Mouse (Mus musculus): Measurements from ENCODE around the gene Dact2.

Dact2 gene

DNA sequence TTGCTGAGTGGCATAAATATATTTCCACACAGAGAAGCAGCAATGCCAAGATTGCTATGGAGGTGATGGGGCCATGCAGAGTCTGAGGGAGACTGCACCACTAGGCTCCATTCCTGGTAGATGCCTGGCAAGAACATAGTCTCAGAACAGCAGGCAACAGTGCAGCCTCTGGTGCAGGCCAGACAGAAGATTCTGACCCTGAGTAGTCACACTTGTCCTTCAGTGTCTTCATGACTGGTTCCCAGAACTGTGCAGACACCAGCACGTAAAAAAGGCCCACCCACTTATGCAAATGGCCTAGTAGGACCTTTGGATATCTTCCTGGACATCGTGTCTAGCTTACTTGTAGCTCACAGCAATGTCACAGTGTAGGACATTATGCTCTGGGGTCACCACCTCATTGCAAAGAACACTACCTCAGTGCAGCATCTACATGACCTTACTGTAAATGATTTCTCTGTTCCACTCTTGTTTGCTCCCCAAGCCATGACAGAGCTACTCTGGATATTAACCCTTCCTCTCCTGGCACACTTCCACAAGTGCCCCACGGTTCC lies 9.9 kb upstream of the Dact2 start:
- DNase-seq (ENCODE audit: low read depth in 1 of 2, low spot score in 2 of 2) = no peak

DNA sequence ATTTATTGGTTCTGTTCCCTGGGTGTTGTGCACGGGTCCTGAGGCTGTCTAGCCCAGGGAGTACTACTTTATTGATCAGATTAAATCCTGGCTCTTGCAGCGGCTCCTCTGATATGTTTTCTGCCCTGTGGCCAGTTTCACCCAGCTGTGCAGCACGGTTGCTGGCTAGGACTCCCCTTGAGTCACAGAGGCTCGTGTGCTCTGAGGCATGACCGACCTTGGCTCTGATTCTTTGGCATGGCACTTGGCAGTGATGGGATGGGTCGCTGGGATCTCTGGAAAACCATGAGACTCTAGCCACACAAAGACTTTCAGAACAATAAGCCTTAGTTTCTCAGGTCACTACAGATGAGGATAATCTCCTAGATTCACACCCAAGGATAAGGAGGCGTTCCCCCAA lies 8.7 kb upstream of the Dact2 start:
- no peak for DNase-seq (ENCODE audit: low read depth in 1 of 2, low spot score in 2 of 2)

DNA sequence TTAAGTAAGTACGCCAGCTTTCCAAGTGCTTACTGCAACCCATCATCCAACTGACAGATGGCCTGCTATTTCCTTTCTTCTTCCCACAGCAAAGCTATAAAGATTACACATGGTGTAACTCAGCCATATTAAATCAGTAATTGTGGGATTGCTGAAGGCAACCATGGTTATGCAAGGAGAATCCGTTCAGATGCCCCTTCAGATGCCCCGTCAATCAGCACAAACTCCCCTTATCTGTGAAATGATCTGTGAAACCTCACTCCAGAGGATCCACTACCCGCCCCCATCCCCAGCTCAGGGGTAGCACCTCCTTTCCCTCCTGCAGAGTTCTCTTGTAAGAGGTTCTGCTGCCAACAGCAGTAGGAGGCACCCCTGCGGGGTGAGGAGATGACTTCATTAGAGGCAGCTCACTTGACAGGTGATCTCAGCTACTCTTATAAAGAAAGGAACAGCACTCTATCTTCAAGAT lies 3.0 kb upstream of the Dact2 start:
- DNase-seq (ENCODE audit: low read depth in 1 of 2, low spot score in 2 of 2) = no peak

DNA sequence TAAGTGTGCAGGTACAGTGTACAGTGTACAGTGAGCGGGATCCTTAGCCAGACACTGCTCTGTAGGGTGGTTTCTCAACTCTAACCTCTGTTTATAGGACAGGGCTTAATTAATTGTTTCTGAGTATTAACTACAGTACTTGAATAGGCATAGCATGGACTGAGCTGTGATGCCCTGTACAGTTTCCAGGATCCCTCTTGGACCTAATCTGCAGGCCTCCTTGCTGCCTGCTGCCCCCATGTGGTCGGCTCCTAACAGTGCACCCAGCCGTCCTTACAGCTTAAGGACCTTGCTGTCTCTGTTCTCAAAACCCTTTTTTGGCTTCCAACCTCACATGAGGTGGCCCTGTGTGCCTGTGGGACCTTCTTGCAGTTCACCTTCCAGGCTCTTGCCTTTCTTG lies 2.0 kb upstream of the Dact2 start:
- DNase-seq (ENCODE audit: low read depth in 1 of 2, low spot score in 2 of 2) = no peak

DNA sequence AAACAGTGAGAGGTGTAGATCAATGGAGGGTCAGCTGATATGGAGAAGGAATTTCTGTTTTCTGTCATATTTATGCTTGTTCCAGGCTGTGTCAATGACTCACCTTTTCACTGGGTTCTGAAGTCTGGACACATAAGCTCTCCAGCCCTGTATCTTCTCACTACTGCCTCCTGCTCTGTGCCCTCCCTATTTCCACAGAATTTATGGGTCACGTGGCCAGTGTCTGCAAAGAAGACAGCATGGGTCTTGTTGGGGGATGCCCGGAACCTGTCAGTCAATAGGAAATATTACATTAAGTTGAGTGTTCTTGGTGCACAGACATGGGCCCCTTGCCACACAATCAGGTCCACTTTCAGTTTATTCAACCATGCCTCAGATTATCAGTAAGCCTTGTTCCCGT lies 1.1 kb upstream of the Dact2 start:
- DNase-seq (ENCODE audit: low read depth in 1 of 2, low spot score in 2 of 2) = no peak

DNA sequence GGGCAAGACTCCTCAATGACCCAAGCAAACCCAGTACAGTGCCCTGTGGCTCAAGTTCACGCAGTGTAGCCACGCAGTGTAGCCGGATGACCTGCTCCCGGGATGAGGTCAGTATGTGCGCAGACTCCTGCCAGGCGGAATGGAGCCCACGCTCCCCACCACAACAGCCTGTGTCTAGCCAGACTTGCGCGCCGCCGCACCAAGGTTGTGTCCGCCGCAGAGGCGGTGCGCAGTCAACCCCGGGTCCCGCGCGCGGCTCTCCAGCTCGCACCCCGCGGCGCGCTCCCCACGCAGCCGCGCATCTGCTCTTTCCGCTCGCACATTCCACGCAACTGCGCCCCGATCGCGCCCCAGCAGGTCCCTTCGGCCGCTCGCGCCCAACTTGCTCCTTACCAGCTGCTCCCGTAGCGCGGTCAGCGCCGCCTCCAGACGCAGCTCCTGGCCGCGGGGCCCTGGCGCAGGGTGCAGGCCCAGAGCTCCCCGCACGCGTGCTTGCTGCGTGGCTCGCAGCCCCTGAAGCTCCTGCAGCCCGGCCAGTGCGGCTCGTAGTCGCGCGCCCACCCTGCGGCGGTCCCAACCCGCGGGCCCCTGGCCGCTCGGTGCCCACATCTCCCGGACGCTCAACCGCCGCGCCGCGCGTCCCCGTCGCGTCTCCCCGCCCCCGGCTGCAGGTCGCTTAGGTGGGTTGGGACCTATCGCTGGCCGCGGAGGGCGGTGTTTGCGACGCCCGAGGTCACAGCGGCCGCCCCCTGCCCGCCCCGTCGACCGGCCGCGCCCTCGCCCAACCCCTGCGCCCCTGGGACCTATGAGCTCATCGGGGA lies 773 bp downstream of the Dact2 start:
- DNase-seq (ENCODE audit: low read depth in 1 of 2, low spot score in 2 of 2) = no peak

DNA sequence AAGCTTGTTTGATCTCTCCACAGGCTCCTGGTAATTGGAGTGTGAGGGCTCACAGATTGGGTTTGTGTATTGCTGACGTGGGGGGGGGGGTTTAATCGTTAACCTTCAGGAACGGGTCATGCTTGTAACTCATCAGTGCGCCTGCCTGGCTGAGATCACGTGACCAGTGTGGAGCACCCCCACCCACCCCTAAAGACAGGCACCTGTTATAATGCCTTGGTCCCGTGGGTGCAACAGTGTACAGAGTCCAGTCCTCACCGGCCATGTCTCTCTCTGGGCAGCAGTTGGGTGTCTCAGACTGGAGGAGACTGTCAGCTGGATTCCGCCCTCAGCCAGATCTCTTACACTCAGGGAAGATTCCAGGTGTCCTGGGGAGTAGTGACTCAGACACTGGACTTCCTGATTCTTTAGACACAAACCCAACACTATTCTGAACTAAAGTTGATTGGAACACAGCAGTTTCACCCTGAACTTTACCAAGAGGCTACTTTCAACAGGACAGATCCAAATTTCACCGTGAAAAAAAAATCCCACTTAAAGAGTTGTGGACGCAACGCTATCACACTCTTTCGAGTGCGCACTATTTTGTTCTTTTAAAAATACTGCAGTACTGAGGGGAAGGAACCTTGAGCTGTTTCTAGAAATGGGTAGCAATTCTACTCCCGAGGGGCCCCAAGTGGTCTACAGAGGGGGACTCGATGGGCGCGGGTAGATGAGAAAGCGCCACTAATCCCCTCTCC lies 1.6 kb downstream of the Dact2 start:
- no peak for DNase-seq (ENCODE audit: low read depth in 1 of 2, low spot score in 2 of 2)

DNA sequence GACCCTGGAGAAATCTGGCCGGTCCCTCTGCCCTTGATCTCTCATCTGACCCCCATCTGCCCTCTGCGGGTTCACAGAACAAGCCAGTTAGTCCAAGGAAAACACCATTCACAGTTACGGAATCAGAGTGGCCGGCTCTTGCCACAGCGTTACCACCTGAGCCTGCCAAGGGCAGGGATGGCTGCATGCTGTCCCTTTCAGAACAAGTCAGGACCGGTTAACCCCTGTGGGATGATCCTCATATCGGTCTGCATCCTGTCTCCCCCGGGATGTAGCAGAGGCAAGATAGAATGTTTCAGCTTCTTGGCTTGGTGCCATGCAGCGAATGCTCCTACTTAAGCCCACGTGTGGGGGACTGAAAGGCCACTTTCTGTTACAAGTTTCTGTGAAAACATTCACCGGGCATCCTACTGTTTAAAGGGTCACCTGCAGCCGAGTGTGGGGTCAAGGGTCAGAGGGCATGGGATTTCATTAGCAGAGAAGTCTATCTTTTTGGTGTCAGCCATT lies 2.8 kb downstream of the Dact2 start:
- DNase-seq (ENCODE audit: low read depth in 1 of 2, low spot score in 2 of 2) = no peak

DNA sequence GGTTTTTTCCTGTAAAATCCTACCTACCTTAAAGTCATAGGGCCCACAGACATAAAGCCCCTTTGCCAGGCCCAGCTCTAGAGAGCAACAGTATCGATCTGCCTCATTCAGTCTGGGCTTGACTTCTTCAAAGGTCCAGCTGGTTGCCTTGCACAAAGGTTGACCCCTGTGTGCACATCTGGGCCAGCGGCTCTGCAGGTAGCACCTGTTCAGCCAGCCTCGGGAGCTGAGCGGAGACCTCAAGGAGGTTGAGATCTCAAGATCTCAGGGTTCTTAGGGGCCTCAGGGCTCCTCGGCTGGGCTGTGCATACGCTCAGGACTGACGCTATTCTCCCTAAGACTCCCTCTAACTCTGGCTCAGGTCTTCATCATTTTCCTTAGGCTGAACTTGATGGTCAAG lies 3.9 kb downstream of the Dact2 start:
- no peak for DNase-seq (ENCODE audit: low read depth in 1 of 2, low spot score in 2 of 2)

DNA sequence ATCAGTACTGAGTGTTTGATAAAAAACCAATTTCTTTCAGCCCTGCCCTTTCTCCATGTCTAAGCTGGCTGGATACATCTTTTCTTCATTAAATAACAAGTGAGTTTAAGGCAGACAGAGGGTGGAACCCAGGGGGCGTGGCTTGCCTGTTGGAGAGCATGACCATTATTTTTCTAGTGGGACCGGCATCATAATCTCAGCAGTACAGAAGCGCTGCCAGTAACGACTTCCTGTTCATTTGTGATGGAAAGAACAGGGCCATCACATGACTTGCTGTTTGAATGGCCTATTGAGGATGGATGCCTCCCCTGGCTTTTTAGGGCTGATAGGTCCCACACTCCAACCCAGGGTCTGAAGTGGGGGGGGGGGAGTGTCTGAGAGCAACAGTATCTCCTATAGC lies 4.5 kb downstream of the Dact2 start:
- DNase-seq (ENCODE audit: low read depth in 1 of 2, low spot score in 2 of 2) = no peak

DNA sequence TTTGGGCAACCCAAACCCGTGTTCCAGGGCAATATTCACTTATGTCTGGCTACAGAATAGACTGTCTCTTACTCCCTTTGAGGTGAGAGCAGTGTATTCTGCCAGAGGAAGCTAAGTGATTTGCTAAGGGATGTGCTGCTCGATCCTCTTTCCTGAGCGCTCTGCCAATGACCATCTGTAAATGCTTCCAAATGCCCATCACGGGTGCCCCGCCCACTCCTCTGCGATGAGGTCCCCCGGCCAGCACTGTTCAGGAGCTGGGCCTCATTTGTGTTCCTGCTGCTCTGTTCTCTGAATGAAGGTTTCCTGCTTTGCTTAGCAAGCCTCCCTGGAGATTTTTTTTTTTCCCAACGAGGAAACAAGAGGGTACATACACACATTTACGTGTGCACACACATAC lies 11.2 kb downstream of the Dact2 start:
- DNase-seq (ENCODE audit: low read depth in 1 of 2, low spot score in 2 of 2) = no peak

DNA sequence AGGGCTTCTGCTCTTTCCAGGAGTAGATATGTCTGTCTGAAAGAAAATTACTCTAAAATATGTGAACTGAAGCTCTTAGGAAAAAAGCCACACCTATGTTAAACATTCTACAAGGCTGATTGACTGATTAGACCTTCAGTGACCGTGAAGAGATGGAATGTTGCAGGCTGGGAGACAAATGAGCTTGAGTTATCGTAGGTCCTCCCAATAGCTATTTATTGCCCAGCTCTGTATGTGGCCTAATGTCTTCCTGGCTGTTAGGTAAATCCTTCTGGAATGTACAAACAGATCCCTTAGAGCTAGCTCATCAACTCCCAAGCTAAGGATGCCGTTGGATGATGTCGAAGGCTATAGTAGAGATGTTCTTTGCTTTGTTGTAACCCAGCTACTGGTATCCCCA lies 11.7 kb downstream of the Dact2 start:
- no peak for DNase-seq (ENCODE audit: low read depth in 1 of 2, low spot score in 2 of 2)

DNA sequence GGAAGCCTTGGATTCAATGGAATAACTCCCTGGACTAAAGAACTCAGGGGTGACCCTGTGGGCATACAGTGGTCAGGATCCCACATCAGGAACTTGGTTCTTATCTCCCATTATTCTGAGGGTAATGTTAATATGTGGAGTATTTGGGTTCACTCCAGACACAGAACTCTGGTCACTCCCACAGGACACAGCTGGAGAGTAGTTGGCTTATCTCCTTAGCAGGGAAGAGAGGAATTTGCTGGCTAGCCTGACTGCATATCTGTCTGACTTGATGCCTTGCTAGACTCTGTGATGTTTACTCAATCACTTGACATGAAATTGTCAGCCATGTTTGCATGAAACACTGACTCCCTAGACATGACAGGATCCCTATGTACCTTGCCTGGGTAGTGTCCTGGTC lies 15.6 kb downstream of the Dact2 start:
- DNase-seq (ENCODE audit: low read depth in 1 of 2, low spot score in 2 of 2) = no peak

DNA sequence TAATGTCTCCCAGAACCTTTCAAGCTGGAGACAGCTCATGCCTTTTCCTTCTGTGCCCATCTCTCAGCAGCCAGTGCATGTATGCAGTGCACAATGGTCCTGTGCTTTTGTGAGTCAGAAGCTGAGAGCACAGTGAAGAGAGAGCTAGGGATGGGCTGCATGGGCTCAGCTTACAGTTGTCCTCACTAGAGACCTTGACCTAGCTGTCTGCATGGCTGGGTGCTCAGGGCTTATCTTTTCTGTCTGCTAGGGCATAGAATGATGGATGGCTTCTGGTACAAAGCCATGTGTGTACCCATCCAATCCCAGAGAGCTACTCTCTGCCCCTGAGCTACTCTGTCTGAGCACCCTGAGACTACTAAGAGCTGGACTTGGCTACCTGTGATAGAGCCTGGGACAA lies 17.0 kb downstream of the Dact2 start:
- DNase-seq (ENCODE audit: low read depth in 1 of 2, low spot score in 2 of 2) = no peak

DNA sequence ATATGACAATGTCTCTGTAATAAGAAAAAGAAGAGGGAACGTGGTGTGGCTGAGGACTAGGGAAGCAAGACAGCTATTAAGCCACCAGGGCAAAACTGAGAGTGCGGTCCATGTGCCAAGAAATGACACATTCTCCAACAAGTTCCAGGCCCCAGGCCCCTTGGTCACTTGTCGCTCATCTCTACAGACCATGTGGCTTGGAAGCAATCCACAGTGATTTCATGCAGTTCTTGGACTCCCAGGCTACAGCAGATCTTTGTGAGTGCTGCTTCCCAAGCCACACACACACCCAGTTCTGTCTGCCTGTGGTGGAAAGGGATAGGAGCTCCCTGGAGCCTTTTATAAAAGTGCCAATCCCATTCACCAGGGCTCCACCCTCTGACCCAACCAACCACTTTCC lies 17.9 kb downstream of the Dact2 start:
- DNase-seq (ENCODE audit: low read depth in 1 of 2, low spot score in 2 of 2) = no peak

DNA sequence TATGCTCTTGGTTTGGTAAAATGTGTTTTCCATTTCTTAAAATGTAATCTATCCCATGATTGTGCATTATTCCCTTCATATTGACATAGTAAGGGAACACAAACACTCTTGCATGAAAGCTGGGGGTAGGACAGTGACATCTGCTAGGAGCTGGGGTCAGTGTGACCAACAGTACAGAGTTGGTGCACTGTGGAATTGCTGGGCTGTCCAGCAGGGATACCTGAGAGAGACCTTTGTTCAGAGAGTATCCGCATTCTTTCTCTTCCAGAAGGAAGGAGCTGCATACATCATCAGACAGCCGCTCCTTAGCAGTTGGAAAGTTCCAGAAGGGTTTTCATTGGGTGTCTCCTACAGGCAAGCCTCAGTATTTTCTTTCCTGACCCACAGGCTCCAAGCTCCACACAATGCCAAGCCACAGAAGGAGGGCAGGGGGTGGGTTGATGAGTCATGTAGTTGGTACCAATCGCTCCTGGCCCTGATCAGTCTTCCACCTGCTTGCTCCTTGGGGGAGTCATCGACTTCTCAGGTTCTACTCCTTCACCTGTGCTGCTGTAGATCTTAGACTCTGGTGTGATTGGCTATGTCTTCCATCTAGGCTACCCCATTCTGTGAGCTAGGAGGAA lies 19.8 kb downstream of the Dact2 start:
- DNase-seq (ENCODE audit: low read depth in 1 of 2, low spot score in 2 of 2) = no peak

DNA sequence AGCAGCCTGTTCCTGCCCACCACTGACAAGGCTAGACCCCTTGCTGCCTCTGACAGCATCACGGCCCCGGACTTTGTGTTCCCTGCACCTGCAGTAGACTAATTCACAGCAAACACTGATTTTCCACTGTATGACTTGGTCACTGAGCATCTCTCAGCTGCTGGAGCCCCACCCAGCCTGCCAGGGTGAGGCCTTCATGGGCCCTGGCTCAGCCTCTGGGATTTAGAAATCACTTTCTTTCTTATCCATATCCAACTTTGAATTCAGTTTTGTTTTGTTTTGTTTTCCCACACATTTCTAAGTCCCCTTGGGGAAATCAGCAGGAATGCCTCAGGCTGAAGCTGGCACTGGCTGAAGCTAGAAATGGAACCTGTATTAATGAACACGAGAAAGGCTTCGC lies 20.4 kb downstream of the Dact2 start:
- no peak for DNase-seq (ENCODE audit: low read depth in 1 of 2, low spot score in 2 of 2)

DNA sequence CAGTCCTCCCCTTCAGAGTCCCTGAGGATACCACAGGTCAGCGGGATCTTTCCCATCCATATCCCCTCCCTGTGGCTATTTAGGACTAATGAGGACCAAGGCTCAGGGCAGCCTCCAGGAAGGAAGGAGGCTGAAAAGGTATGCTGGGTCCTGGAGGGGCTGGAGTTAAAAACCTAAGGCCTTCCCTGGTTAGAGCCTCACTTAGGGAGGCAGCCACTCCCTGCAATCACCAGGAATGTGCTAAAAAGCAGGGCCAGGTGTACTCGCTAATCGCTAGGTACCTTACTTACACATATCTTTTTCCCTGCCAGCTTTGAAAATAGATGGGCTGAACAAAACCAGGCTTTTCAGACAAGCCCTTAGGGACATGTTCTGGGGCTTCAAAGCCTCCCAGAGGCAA lies 21.2 kb downstream of the Dact2 start:
- DNase-seq (ENCODE audit: low read depth in 1 of 2, low spot score in 2 of 2) = no peak

DNA sequence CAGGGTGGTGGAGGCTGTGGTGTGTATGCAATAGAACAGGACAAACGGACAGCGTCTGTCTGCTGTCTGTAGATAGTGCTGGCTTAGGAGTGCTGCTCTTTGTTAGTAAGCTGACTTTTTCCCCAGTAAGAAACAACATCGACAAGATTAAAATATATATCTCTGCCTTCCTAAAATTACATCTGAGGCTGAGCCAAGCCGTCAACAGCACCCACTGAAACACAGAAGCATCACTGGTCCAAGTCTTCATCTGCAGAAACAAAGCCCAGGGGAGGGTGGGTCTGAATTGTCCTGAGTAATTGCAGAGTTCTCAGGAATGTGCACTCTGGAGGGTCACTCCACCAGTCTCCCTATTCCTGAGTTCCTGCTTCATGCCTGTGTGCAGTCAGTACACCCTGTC lies 25.2 kb downstream of the Dact2 start:
- DNase-seq (ENCODE audit: low read depth in 1 of 2, low spot score in 2 of 2) = no peak

DNA sequence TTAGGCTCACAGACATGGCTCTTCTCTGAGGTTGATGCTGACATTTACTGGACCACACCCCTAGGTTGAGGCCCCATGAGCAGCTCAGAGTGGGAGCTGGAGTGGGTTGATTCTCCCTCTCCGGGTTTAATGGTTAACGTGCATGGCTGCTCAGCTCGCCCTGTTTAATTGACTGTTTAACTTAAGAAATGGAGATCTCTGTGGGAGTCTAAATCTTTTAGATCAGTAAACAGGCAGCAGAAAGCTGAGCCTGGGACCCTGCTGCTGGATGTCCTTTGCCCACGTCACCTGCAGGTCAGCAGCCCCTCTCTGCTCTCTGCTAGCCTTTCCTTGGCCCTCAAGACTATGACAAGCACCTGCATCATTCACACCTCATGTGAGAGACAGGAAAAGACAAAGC lies 25.6 kb downstream of the Dact2 start:
- no peak for DNase-seq (ENCODE audit: low read depth in 1 of 2, low spot score in 2 of 2)

DNA sequence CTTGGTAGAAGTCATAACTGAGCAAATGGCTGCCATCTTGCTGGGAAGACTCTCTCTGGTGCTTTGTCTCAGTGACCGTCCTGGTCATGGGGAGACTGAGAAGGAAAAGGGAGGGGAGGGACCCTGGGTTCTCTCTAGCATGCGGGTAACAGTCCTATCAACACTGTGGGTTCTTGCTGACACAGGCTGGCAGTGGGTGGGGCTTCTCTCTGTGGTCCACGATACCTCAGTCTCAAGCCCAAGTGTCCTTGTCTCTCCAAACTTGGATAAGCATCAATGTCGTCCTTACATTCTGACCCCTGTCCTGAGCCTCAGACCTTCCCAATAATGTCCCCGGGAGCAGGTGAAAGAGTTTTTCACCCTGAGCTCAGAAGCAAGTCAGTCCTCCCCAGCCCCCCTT lies 26.1 kb downstream of the Dact2 start:
- no peak for DNase-seq (ENCODE audit: low read depth in 1 of 2, low spot score in 2 of 2)

DNA sequence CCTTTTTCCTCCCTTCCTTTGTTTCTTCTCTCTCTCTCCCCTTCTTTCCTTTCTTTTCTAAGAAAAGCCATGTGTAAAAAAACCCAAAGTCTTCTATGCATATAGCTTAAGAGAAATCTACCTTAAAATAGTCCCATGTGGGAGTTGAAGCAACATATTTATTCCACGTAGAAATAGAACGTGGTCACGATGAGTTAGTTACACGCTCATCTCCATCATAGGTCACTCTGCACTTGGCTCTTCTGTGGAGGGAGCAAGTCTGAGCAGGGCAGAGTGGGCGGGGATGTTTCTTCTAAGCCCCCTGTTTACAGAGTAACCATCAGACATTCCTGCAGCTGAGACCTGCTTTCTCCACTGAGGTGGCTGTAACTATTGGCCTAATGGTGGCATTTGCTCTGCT lies 27.1 kb downstream of the Dact2 start:
- no peak for DNase-seq (ENCODE audit: low read depth in 1 of 2, low spot score in 2 of 2)
